Mouse (Mus musculus) liver, postnatal 0 days (tissue): ENCODE data around the gene Atf7.

Experiments used
- CTCF ChIP-seq: sonication (generic); IDR thresholded peaks from 2 replicates; pipeline ENCODE4 v1.5.1; 2016; ENCODE audit warnings: antibody characterized with exemption, low read depth
- EP300 ChIP-seq: IDR thresholded peaks from 2 replicates; pipeline ENCODE4 v1.6.1; 2016; ENCODE audit warnings: antibody characterized with exemption, low read depth, mild to moderate bottlenecking

DNA sequence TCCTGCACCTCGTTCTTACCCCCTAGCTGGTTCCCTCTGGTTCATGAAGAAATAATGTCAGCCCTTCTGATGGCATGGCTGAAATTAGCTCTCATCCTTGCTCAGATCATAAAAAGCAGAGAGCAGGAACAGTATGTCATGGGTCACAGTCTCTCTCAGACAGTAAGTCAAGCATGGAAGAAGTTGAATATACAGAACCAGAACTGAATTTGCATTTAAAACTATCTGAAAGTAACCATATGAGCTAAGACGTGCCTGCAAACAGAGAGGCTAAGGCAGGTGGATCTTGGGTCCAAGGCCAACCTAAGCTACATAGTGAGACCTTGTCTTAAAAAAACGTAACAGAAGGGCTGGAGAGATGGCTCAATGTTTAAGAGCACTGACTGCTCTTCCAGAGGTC, 112.3 kb downstream of the Atf7 start:
- TF ChIP-seq CTCF (no peak), EP300 (no peak)
